Mouse (Mus musculus) fat pad, adult 2 months (tissue): ENCODE results near the gene Dpysl4.

ENCODE experiments used
- DNase-seq: peaks from one replicate; pipeline ENCODE4 v3.0.0-alpha.2; 2011; ENCODE audit warnings: low read depth, low spot score; ENCODE audit errors: extremely low read depth

Dpysl4 gene

DNA sequence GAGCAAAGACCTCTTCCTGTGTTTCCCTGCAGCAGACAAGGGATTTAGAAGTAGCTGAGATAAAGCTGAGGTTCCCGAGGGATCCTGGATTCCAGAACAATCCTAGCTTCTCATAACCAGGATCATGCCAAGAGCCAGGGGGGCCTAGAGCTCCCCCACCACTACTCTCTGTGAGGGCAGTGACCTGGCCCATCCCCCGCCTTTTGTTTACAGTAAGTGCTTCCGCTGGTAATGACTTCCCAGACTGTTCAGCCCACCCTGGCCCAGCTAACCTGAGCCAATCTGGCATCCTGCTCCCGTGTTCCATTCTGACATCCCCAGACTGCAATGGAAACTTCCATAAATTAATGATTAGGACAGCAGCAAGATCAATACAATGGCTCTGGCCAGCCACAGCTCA lies 61.6 kb downstream of the Dpysl4 start:
- no peak for DNase-seq

DNA sequence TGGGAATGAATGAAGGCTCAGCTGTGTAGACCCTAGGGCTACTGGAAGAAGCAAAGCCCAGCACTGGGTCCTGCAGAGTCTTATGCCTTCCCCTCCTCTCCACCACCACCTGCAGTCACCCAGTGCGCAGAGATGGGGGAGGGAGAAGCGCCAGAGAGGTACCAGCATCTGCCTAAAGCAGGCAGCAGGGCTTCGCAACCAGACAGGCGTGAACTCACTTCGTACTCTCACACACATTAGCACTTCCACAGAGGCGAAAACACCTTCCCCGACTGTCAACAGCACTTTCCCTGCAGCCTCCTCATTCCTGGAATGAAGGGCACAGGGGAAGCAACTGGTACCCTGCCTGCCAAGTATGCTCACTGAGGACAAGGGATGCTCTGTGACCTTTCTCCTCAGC lies 63.6 kb downstream of the Dpysl4 start:
- DNase-seq, result no peak

DNA sequence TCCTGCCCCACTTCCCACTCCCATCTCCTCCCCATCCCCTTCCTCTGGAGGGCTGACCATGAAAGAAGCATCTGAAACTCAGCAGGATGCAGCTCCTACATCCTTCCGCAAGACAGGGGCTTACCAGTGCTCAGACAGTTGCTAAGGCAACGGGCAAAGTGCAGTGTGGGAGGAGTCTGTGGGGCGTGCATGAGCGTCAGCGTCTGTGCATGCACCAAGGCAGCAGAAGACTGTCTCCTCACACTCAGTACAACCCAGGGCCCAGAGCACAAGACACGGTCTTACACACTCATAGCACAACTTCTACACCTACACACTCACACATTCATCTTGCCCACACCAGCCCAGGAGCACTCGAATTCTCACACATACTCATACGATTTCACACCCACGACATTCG lies 65.3 kb downstream of the Dpysl4 start:
- DNase-seq, result no peak
